Mouse (Mus musculus) midbrain, embryonic 16.5 days (tissue): ENCODE measurements around the gene Rexo1. TPM values are rescaled to one million over a fixed set of nuclear protein-coding genes. Genes with fewer than 3 reads are reported as not detected.

Source experiments
- microRNA-seq: library from miRNA; unstranded; fragments of <30 nt; microRNA quantifications from one replicate; pipeline ENCODE4, GENCODE M21; 2017
- polyA plus RNA-seq: library from polyadenylated mRNA; unstranded; fragments of >200 nt; fragmentation: Nextera tagmentation; extraction: Ambion mirVana; gene quantifications from 2 replicates; pipeline ENCODE4 v1.2.1, GENCODE M21; 2015

The Rexo1 gene
- polyA plus RNA-seq, 1 experiment from 2014 or later, result 27.6 TPM

Small RNA genes lying within 50 kb of the gene (microRNA-seq; reads per million reads assigned to microRNA genes)
- gene Mir6912, result not detected

Other genes with a start within 250 kb of the Rexo1 start
- gene 2310011J03Rik, start 241.0 kb downstream of the Rexo1 start, polyA plus RNA-seq, result 21.9 and 26.7 TPM in 2 replicates
- 5.6 and 6.5 TPM in 2 replicates for gene Pcsk4, start 232.1 kb downstream of the Rexo1 start, polyA plus RNA-seq
- 6.0 and 8.6 TPM in 2 replicates for gene Reep6, start 231.6 kb downstream of the Rexo1 start, polyA plus RNA-seq
- gene Adamtsl5, start 213.1 kb downstream of the Rexo1 start, polyA plus RNA-seq, result 0.38 and 0.40 TPM in 2 replicates
- 9.6 and 11.0 TPM in 2 replicates for gene Plk5, start 205.1 kb downstream of the Rexo1 start, polyA plus RNA-seq
- 13.6 and 15.0 TPM in 2 replicates for gene Mex3d, start 173.9 kb downstream of the Rexo1 start, polyA plus RNA-seq
- 174 and 188 TPM in 2 replicates for gene Mbd3, start 162.0 kb downstream of the Rexo1 start, polyA plus RNA-seq
- gene Uqcr11, start 154.7 kb downstream of the Rexo1 start, polyA plus RNA-seq, result 455 and 532 TPM in 2 replicates
- gene Tcf3, start 127.9 kb downstream of the Rexo1 start, polyA plus RNA-seq, result 30.2 and 35.2 TPM in 2 replicates
- gene Onecut3, start 66.7 kb downstream of the Rexo1 start, polyA plus RNA-seq, result 1.2 and 1.6 TPM in 2 replicates
- 1.1 and 1.4 TPM in 2 replicates for gene Atp8b3, start 22.4 kb downstream of the Rexo1 start, polyA plus RNA-seq
- gene Klf16, start 15.8 kb upstream of the Rexo1 start, polyA plus RNA-seq, result 4.9 and 5.5 TPM in 2 replicates
- 97.0 and 108 TPM in 2 replicates for gene Abhd17a, start 28.8 kb upstream of the Rexo1 start, polyA plus RNA-seq
- 61.2 and 64.3 TPM in 2 replicates for gene Scamp4, start 41.3 kb upstream of the Rexo1 start, polyA plus RNA-seq
- gene Adat3, start 41.3 kb upstream of the Rexo1 start, polyA plus RNA-seq, result 4.5 and 6.2 TPM in 2 replicates
- 3.0 and 4.0 TPM in 2 replicates for gene Gm49322, start 44.5 kb upstream of the Rexo1 start, polyA plus RNA-seq
- 79.9 and 96.8 TPM in 2 replicates for gene Csnk1g2, start 61.3 kb upstream of the Rexo1 start, polyA plus RNA-seq
- gene Btbd2, start 95.5 kb upstream of the Rexo1 start, polyA plus RNA-seq, result 71.8 and 73.5 TPM in 2 replicates
- 43.7 and 49.1 TPM in 2 replicates for gene Mknk2, start 116.6 kb upstream of the Rexo1 start, polyA plus RNA-seq
- gene Mob3a, start 140.4 kb upstream of the Rexo1 start, polyA plus RNA-seq, result 61.4 and 64.3 TPM in 2 replicates
- gene Izumo4, start 140.6 kb upstream of the Rexo1 start, polyA plus RNA-seq, result 44.9 and 49.5 TPM in 2 replicates
- gene Ap3d1, start 180.7 kb upstream of the Rexo1 start, polyA plus RNA-seq, result 99.5 and 112 TPM in 2 replicates
- gene Dot1l, start 193.6 kb upstream of the Rexo1 start, polyA plus RNA-seq, result 17.7 and 17.8 TPM in 2 replicates
- gene Sf3a2, start 236.6 kb upstream of the Rexo1 start, polyA plus RNA-seq, result 57.8 and 60.6 TPM in 2 replicates
- gene Plekhj1, start 237.1 kb upstream of the Rexo1 start, polyA plus RNA-seq, result 121 and 125 TPM in 2 replicates
- not detected in 2 replicates for gene Amh, start 243.7 kb upstream of the Rexo1 start, polyA plus RNA-seq